Mouse (Mus musculus) bone marrow, adult 2 months (tissue): Measurements from ENCODE around the gene Gm17490. TPM values are rescaled to one million over a fixed set of nuclear protein-coding genes. Genes with fewer than 3 reads are reported as not detected.

Source experiments
- H3K27ac ChIP-seq: fragments of 200-500 bp; 2 replicates; pipeline ENCODE4 v1.5.1; 2012; ENCODE audit warnings: low read depth, mild to moderate bottlenecking, control low read depth, inconsistent platforms, low read length; ENCODE audit not compliant: control insufficient read depth, poor library complexity, insufficient read depth
- H3K4me1 ChIP-seq: fragments of 200-500 bp; 2 replicates; pipeline ENCODE4 v1.6.1; 2011; ENCODE audit warnings: low read length; ENCODE audit not compliant: control insufficient read depth, insufficient read depth
- H3K4me3 ChIP-seq: fragments of 200-500 bp; replicated peaks from 2 replicates; pipeline ENCODE3; 2011; ENCODE audit warnings: mild to moderate bottlenecking, low read depth, low read length, control low read depth; ENCODE audit not compliant: control insufficient read depth
- CTCF ChIP-seq: fragments of 200-500 bp; IDR thresholded peaks from 2 replicates; pipeline ENCODE4 v1.5.1; 2011; ENCODE audit warnings: low read length, control low read depth; ENCODE audit not compliant: control insufficient read depth, insufficient read depth
- POLR2A ChIP-seq: fragments of 200-500 bp; IDR thresholded peaks from 2 replicates; pipeline ENCODE4 v1.6.1; 2011; ENCODE audit warnings: low read depth, mild to moderate bottlenecking, control low read depth, low read length, borderline replicate concordance; ENCODE audit not compliant: control insufficient read depth
- WGBS: fragments of 180-500 bp; shearing (Covaris S2); methylation state at CpG from one replicate; pipeline ENCODE4 v1.1.7; 2018; 5-methylcytosine and 5-hydroxymethylcytosine counted together
- polyA plus RNA-seq: library from polyadenylated mRNA; stranded (reverse); fragments of >200 nt; gene quantifications from 2 replicates; pipeline ENCODE4 v1.2.4, GENCODE M21; 2011; ENCODE audit warnings: low replicate concordance; ENCODE audit not compliant: missing spikeins, insufficient read depth, insufficient read length

The Gm17490 gene
- polyA plus RNA-seq, 1 experiment = not detected

GRCm38 (mm10) chr2:11659263-11659662 lies 33.2 kb upstream of the Gm17490 start:
- peaks cover 7% of the 10 kb centered on the region for H3K4me1 ChIP-seq
- 16% methylated on average over 2 of the region's 2 CpGs for WGBS
- H3K4me3 ChIP-seq = no peak overlapping the region
- no peak overlapping the region for H3K27ac ChIP-seq
- TF ChIP-seq CTCF = no peak
- no peak for TF ChIP-seq POLR2A

GRCm38 (mm10) chr2:11657581-11657980 lies 31.5 kb upstream of the Gm17490 start:
- TF ChIP-seq CTCF (no peak), POLR2A (no peak)
- Histone ChIP-seq H3K4me1 (peaks cover 5% of the 10 kb centered on the region), H3K27ac (no peak overlapping the region), H3K4me3 (no peak overlapping the region)
- 24% methylated on average over 2 of the region's 2 CpGs for WGBS

- no peak overlapping the region for H3K4me3 ChIP-seq
- H3K4me1 ChIP-seq = peaks cover 5% of the 10 kb centered on the region
- WGBS = 26% methylated on average over 9 of the region's 9 CpGs
- H3K27ac ChIP-seq = no peak overlapping the region
- no peak for TF ChIP-seq CTCF
- TF ChIP-seq POLR2A = no peak
Measured at GRCm38 (mm10) chr2:11654990-11655931, 29.2 kb upstream of the Gm17490 start.

- no peak overlapping the region for H3K4me3 ChIP-seq
- peak overlapping the region; percentile 64 for H3K27ac ChIP-seq
- WGBS = 43% methylated on average over 5 of the region's 5 CpGs
- H3K4me1 ChIP-seq = peaks cover 2% of the 10 kb centered on the region
- TF ChIP-seq POLR2A (no peak), CTCF (no peak)
Measured at GRCm38 (mm10) chr2:11653780-11654179, 27.7 kb upstream of the Gm17490 start.

GRCm38 (mm10) chr2:11653330-11653729 lies 27.3 kb upstream of the Gm17490 start:
- Histone ChIP-seq H3K4me3 (no peak overlapping the region), H3K4me1 (no peaks in the 10 kb centered on the region; the same call in none of the 2 replicates), H3K27ac (peak overlapping the region; percentile 64)
- TF ChIP-seq POLR2A = no peak
- under 1% methylated on average over 6 of the region's 6 CpGs for WGBS

- no peaks in the 10 kb centered on the region; the same call in none of the 2 replicates for H3K4me1 ChIP-seq
- WGBS = 37% methylated on average over 2 of the region's 2 CpGs
- H3K4me3 ChIP-seq = no peak overlapping the region
- TF ChIP-seq CTCF = no peak
- TF ChIP-seq POLR2A = no peak
- H3K27ac ChIP-seq = no peak overlapping the region
Measured at GRCm38 (mm10) chr2:11652780-11653179, 26.7 kb upstream of the Gm17490 start.

- no peak overlapping the region for H3K4me3 ChIP-seq
- no peak for TF ChIP-seq POLR2A
- TF ChIP-seq CTCF = no peak
- no peak overlapping the region for H3K27ac ChIP-seq
- WGBS = 78% methylated on average over 3 of the region's 3 CpGs
- no peaks in the 10 kb centered on the region; the same call in none of the 2 replicates for H3K4me1 ChIP-seq
Measured at GRCm38 (mm10) chr2:11652196-11652595, 26.1 kb upstream of the Gm17490 start.

- 65% methylated on average over 3 of the region's 3 CpGs for whole genome bisulfite sequencing
- no peak for TF ChIP-seq POLR2A
- Histone ChIP-seq H3K4me1 (no peaks in the 10 kb centered on the region; the same call in none of the 2 replicates), H3K4me3 (no peak overlapping the region), H3K27ac (no peak overlapping the region)
Measured at GRCm38 (mm10) chr2:11651476-11651875, 25.4 kb upstream of the Gm17490 start.
